Mouse (Mus musculus) induced T-regulatory cell, adult 2 months (primary cell): ENCODE data around the gene Btg1-ps2.
"Not testable (repeated sequence)": the region's sequence is repeated elsewhere in the genome, so short reads cannot be mapped to it uniquely, and the experiment has no call there.

Experiments used
- DNase-seq: peaks from one replicate; pipeline ENCODE4 v3.0.0-alpha.2; 2012; ENCODE audit warnings: low read depth

The Btg1-ps2 gene

DNA sequence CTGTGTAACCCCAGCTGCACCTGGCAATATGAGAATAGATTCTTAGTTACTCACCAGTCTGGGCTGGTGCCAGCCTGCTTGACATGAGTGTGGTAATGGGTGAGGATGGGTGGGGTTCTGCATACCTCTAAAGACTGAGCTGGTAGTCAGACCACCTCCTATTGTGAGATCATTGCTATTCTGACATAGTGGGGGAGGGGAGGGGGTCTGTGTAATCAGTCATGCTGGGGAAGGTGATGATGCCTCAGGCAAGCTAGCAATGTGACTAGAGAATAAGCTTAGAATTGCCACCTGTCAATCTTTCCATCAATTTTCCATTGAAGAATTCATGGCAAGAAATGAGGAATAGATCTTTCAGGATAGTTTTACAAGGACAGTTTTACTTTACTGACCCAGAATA lies at the start of gene Btg1-ps2:
TSS of gene Btg1-ps2 (minus strand) at position 101 of the 400 bp plus-strand sequence.
- DNase-seq, result not testable (repeated sequence)

DNA sequence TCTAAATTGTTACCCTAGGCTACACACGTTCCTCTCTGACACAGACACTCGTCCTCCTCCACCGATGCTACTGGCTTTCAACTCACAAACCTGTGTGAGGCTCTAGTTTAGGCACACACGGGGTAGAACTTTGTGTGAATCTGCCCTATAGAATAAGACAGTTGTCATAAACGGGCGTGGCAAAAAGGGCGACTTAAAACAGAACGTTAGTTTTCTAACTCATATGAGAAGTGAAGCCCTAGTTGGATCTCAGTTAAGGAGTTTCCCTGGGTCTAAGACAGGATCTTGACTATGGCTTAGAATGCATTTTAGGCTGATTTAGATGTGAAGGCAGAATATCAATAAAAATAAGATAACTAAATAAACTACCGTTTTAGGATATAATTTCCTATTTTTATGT lies 42.1 kb upstream of the Btg1-ps2 start, which contains the start of gene Rhox11:
TSS of gene Rhox11 (minus strand) at position 101 of the 400 bp plus-strand sequence.
- no peak for DNase-seq

- DNase-seq, result peak; percentile 24
Measured at GRCm38 (mm10) chrX:38084226-38084625, 41.3 kb upstream of the Btg1-ps2 start.

DNA sequence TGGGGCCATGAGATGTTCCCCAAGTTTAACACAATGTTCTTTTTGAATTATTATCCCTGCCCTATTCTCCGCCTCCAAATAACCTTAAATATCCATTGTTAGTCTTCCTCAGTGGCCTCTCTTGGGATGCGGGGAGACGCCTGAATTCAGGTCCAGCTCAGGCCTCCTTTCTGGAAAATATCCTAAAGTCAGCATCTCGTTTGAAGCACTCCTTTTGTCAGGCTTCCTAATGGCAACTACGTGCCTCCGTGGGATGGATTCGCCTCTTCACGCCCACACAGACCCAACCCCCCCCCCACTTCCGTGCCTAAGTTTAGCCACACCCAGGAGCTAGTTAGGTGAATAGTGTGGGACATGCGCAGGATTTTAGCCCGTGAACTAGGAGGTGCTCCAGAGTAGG lies 23.3 kb upstream of the Btg1-ps2 start, which contains the start of gene Rhox10:
TSS of gene Rhox10 (plus strand) at position 301 of the 400 bp plus-strand sequence.
- DNase-seq, result no peak

DNA sequence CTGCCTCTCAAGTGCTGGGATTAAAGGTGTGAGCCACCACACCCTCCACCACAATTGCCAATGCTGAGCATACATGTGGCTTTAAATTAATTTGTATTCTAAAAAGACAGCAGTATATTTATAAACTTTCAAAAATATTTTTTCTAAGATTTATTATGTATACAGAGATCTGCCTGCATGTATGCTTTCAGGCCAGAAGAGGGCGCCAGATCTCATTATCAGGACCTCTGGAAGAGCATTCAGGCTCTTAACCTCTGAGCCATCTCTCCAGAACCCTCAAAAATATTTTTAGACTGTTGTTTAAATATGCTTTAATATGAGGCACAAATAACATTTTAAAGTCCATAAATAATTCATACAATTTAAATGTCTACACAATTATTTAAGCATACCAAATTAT lies 18.6 kb upstream of the Btg1-ps2 start:
- DNase-seq, result peak; percentile 8

DNA sequence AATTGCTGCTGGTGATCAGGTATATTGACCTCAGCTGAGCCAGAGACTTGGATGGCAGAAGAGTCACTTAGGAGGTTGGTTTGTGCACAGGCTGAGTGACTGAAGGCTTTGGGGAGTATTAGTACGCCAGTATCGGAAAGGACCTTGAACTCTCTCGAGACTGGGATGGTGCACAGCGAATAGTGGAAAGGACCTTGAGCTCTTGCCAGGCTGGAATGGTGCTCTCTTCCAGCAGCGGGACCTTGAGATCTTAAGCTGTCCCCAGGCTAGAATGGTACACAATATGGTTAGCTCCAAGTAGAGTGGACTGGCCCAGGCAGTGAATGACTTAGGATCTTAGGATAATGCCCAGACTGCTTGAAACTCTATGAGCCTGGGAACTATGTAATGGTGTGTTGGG lies 3.2 kb downstream of the Btg1-ps2 start:
- DNase-seq, result no peak

DNA sequence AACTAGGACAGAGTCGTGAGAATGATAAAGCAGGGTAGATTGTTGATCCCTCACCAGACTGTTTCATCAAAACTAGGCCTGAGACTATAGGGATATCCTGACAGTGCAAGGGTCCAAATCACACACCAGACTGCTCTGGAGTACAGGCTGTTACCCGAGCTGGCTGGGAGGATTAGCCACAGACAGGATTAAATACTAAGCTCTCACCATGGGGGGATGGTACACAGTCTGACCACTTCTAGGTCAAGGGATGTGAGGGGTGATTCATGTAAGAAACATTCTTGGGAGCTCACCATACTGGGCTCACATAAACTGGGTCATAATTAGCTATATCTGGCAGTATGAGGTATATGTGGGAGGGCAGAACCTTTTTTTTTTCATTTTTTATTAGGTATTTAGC lies 9.1 kb downstream of the Btg1-ps2 start:
- DNase-seq, result no peak

DNA sequence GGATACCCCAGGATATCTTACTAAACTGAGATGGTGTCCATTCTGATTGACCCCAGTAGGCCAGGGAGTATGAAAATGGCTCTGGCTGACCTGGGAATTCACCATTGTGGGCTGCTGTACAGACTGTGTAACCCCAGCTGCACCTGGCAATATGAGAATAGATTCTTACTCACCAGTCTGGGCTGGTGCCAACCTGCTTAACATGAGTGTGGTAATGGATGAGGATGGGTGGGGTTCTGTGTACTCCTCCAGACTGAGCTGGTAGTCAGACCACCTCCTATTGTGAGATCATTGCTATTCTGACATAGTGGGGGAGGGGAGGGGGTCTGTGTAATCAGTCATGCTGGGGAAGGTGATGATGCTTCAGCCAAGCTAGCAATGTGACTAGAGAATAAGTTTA lies 24.3 kb downstream of the Btg1-ps2 start, which contains the start of gene Btg1-ps1:
TSS of gene Btg1-ps1 (minus strand) at position 219 of the 400 bp plus-strand sequence.
- DNase-seq, result not testable (repeated sequence)

- DNase-seq, result no peak
Measured at GRCm38 (mm10) chrX:38008756-38009155, 34.2 kb downstream of the Btg1-ps2 start.
